Comparison of ENCODE assay signal across 10 mouse cellular contexts in genomic region chr2:31500292-31501204, GRCm38 (mm10). TPM values are rescaled to one million over a fixed set of nuclear protein-coding genes. Genes with fewer than 3 reads are reported as not detected.
A peak's percentile ranks its signal among the peaks of the same experiment; 100 is the strongest.
DNase-seq lines count a peak whose midpoint lies in the region; ATAC-seq and TF ChIP-seq lines count a peak whose summit lies in the region.
"Had no signal": no experiment of that assay in that cellular context is flagged by ENCODE, and none has a peak within 500 bp of the region (broad histone marks: within the 10 kb centered on the region; RNA-seq: fewer than 3 reads in every experiment).

No protein-coding gene starts in this region.

- 42% methylated on average over 24 of the region's 24 CpGs for WGBS in forebrain, embryonic 10.5 days
- 21% methylated on average over 24 of the region's 24 CpGs for WGBS in hindbrain, embryonic 15.5 days
- WGBS in midbrain, postnatal 0 days = 40% methylated on average over 22 of the region's 24 CpGs

- H3K9me3 ChIP-seq in forebrain, embryonic 10.5 days = no peaks in the 10 kb centered on the region
- H3K9me3 ChIP-seq in hindbrain, embryonic 15.5 days = no peaks in the 10 kb centered on the region
- no peaks in the 10 kb centered on the region for H3K9me3 ChIP-seq in midbrain, postnatal 0 days (ENCODE audit: low read length)

- peak overlapping the region; percentile 29; the same call in 1 of the 2 replicates for H3K4me3 ChIP-seq in forebrain, embryonic 10.5 days
- no peak overlapping the region for H3K4me3 ChIP-seq in hindbrain, embryonic 15.5 days
- H3K4me3 ChIP-seq in midbrain, postnatal 0 days (ENCODE audit: low read depth, low read length) = no peak overlapping the region
- H3K4me3 ChIP-seq in layer of hippocampus, adult 2 months = no peak overlapping the region

- DNase-seq in embryo, embryonic 10 days (ENCODE audit: low spot score) = peak; percentile 76
- DNase-seq in forebrain, embryonic 10.5 days (ENCODE audit: extremely low spot score, low spot score) = no peak
- peak; percentile 36 for DNase-seq in midbrain, postnatal 0 days (ENCODE audit: low spot score)
- no peak for DNase-seq in adrenal gland, adult (ENCODE audit: inconsistent age in 2 of 2, low spot score in 1 of 2)
- no peak for DNase-seq in layer of hippocampus, adult 9-10 months (ENCODE audit: low spot score)
- no peak for DNase-seq in layer of hippocampus, adult 2 months (ENCODE audit: low spot score in 2 of 2)
- DNase-seq: cerebellum, adult 9-11 months; heart, postnatal 14 days; kidney, adult 9 months had no signal

- H3K4me1 ChIP-seq in forebrain, embryonic 10.5 days = peaks cover 100% of the 10 kb centered on the region
- H3K4me1 ChIP-seq in hindbrain, embryonic 15.5 days (replicated peaks) = peaks cover 55% of the 10 kb centered on the region
- H3K4me1 ChIP-seq in midbrain, postnatal 0 days (ENCODE audit: insufficient read depth, low read length) = 0 out of 2 replicates have a peak, but pooled peaks cover 3% of the 10 kb centered on the region

- peak overlapping the region; percentile 69 for H3K27ac ChIP-seq in forebrain, embryonic 10.5 days
- H3K27ac ChIP-seq in hindbrain, embryonic 15.5 days (replicated peaks) = no peak overlapping the region
- H3K27ac ChIP-seq in midbrain, postnatal 0 days (ENCODE audit: low read depth, low read length) = no peak overlapping the region
- H3K27ac ChIP-seq in layer of hippocampus, adult 2 months = no peak overlapping the region

- no peak overlapping the region for H3K9ac ChIP-seq in hindbrain, embryonic 15.5 days
- H3K9ac ChIP-seq in midbrain, postnatal 0 days (replicated peaks; ENCODE audit: low read length, poor library complexity, severe bottlenecking) = no peak overlapping the region

- ATAC-seq in hindbrain, embryonic 15.5 days (ENCODE audit: low FRiP score, low read depth) = peak; percentile 35; the same call in 1 of the 2 replicates
- ATAC-seq in midbrain, postnatal 0 days (ENCODE audit: low FRiP score) = no peak

- TF ChIP-seq CTCF in midbrain, postnatal 0 days (IDR thresholded peaks at IDR 0.05) = no peak
- TF ChIP-seq CTCF in layer of hippocampus, adult 2 months (conservative IDR thresholded peaks at IDR 0.05) = no peak

- H3K27me3 ChIP-seq in forebrain, embryonic 10.5 days (ENCODE audit: poor library complexity, severe bottlenecking) = peaks cover 100% of the 10 kb centered on the region
- H3K27me3 ChIP-seq in hindbrain, embryonic 15.5 days = peaks cover 62% of the 10 kb centered on the region
- H3K27me3 ChIP-seq in midbrain, postnatal 0 days (ENCODE audit: insufficient read depth, low read length) = peaks cover 19% of the 10 kb centered on the region

- 0 out of 2 replicates have a peak overlapping the region, but pooled peaks have one; percentile 12 for H3K4me2 ChIP-seq in hindbrain, embryonic 15.5 days
- H3K4me2 ChIP-seq in midbrain, postnatal 0 days (ENCODE audit: low read depth, low read length, poor library complexity, severe bottlenecking) = no peak overlapping the region

- no peaks in the 10 kb centered on the region for H3K36me3 ChIP-seq in forebrain, embryonic 10.5 days (replicated peaks)
- H3K36me3 ChIP-seq in hindbrain, embryonic 15.5 days = no peaks in the 10 kb centered on the region
- no peaks in the 10 kb centered on the region for H3K36me3 ChIP-seq in midbrain, postnatal 0 days (ENCODE audit: insufficient read depth, low read length)

RNA-seq across cellular contexts. Expression of gene Ass1, which starts 30.5 kb away (rescaled TPM):
- 7.3 and 7.6 TPM in 2 replicates for polyA plus RNA-seq in forebrain, embryonic 10.5 days (2016; fragmentation: Nextera tagmentation; extraction: Ambion mirVana)
- polyA plus RNA-seq in hindbrain, embryonic 15.5 days (2015; fragmentation: Nextera tagmentation; extraction: Ambion mirVana) = 9.8 and 10.3 TPM in 2 replicates
- 17.4 and 24.9 TPM in 2 replicates for total RNA-seq in midbrain, postnatal 0 days (2014; rRNA removed)
- 26.4 and 30.3 TPM in 2 replicates for polyA plus RNA-seq in midbrain, postnatal 0 days (2015; fragmentation: Nextera tagmentation; extraction: Ambion mirVana)
- total RNA-seq in layer of hippocampus, adult 2 months (2021) = 10 to 100 TPM; 27.5 to 27.7 TPM

Comparison
In these comparisons a context has a peak if more than half of its experiments do, and no peak if none do; other contexts are left out.
1. DNase-seq: peak in embryo, embryonic 10 days (single experiment) and midbrain, postnatal 0 days (single experiment); none in forebrain, embryonic 10.5 days (single experiment), adrenal gland, adult (0 of 2), layer of hippocampus, adult 9-10 months (single experiment) and layer of hippocampus, adult 2 months (0 of 2).